Mouse (Mus musculus): ENCODE data around the gene Farsb.
"Not testable (repeated sequence)": the region's sequence is repeated elsewhere in the genome, so short reads cannot be mapped to it uniquely, and the experiment has no call there.

Gene Farsb

GRCm38 (mm10) chr1:78488752-78489492 is at the start of gene Farsb:
Gene Farsb (minus strand): TSS chr1:78488897.
- DNase-seq (ENCODE audit: low read depth, low spot score), result peak; percentile 86

- DNase-seq (ENCODE audit: low read depth, low spot score), result no peak
Observed at GRCm38 (mm10) chr1:78538396-78538795, 49.7 kb upstream of the Farsb start.

GRCm38 (mm10) chr1:78537494-78538010 is 48.9 kb upstream of the Farsb start:
- DNase-seq (ENCODE audit: low read depth, low spot score), result no peak

- DNase-seq (ENCODE audit: low read depth, low spot score), result peak; percentile 20
Observed at GRCm38 (mm10) chr1:78536310-78537164, 47.8 kb upstream of the Farsb start.

GRCm38 (mm10) chr1:78534428-78535150 is 45.9 kb upstream of the Farsb start:
- DNase-seq (ENCODE audit: low read depth, low spot score), result no peak

- DNase-seq (ENCODE audit: low read depth, low spot score), result no peak
Observed at GRCm38 (mm10) chr1:78532184-78532800, 43.6 kb upstream of the Farsb start.

- no peak for DNase-seq (ENCODE audit: low read depth, low spot score)
Observed at GRCm38 (mm10) chr1:78530500-78531215, 42.0 kb upstream of the Farsb start.

GRCm38 (mm10) chr1:78529011-78529410 is 40.3 kb upstream of the Farsb start:
- DNase-seq (ENCODE audit: low read depth, low spot score), result no peak

GRCm38 (mm10) chr1:78528356-78528755 is 39.7 kb upstream of the Farsb start:
- no peak for DNase-seq (ENCODE audit: low read depth, low spot score)

GRCm38 (mm10) chr1:78525189-78525886 is 36.6 kb upstream of the Farsb start:
- peak; percentile 17 for DNase-seq (ENCODE audit: low read depth, low spot score)

GRCm38 (mm10) chr1:78518907-78519306 is 30.2 kb upstream of the Farsb start:
- no peak for DNase-seq (ENCODE audit: low read depth, low spot score)

GRCm38 (mm10) chr1:78512756-78513155 is 24.1 kb upstream of the Farsb start:
- DNase-seq (ENCODE audit: low read depth, low spot score), result no peak

GRCm38 (mm10) chr1:78511621-78512160 is 23.0 kb upstream of the Farsb start, which contains the start of gene BC035947:
Gene BC035947 (minus strand): TSS chr1:78512158.
- DNase-seq (ENCODE audit: low read depth, low spot score), result no peak

GRCm38 (mm10) chr1:78510862-78511261 is 22.2 kb upstream of the Farsb start, which contains the start of gene Mogat1:
Gene Mogat1 (plus strand): TSS chr1:78510991.
- no peak for DNase-seq (ENCODE audit: low read depth, low spot score)

- no peak for DNase-seq (ENCODE audit: low read depth, low spot score)
Observed at GRCm38 (mm10) chr1:78507137-78507536, 18.4 kb upstream of the Farsb start.

- no peak for DNase-seq (ENCODE audit: low read depth, low spot score)
Observed at GRCm38 (mm10) chr1:78502527-78502926, 13.8 kb upstream of the Farsb start.

- not testable (repeated sequence) for DNase-seq (ENCODE audit: low read depth, low spot score)
Observed at GRCm38 (mm10) chr1:78501856-78502255, 13.2 kb upstream of the Farsb start.

GRCm38 (mm10) chr1:78501036-78501435 is 12.3 kb upstream of the Farsb start:
- DNase-seq (ENCODE audit: low read depth, low spot score), result no peak

GRCm38 (mm10) chr1:78490143-78490542 is 1.4 kb upstream of the Farsb start:
- no peak for DNase-seq (ENCODE audit: low read depth, low spot score)

- DNase-seq (ENCODE audit: low read depth, low spot score), result no peak
Observed at GRCm38 (mm10) chr1:78488427-78488751, 308 bp downstream of the Farsb start.
